Comparison of ENCODE assay signal across 10 mouse cellular contexts in the genomic region with DNA sequence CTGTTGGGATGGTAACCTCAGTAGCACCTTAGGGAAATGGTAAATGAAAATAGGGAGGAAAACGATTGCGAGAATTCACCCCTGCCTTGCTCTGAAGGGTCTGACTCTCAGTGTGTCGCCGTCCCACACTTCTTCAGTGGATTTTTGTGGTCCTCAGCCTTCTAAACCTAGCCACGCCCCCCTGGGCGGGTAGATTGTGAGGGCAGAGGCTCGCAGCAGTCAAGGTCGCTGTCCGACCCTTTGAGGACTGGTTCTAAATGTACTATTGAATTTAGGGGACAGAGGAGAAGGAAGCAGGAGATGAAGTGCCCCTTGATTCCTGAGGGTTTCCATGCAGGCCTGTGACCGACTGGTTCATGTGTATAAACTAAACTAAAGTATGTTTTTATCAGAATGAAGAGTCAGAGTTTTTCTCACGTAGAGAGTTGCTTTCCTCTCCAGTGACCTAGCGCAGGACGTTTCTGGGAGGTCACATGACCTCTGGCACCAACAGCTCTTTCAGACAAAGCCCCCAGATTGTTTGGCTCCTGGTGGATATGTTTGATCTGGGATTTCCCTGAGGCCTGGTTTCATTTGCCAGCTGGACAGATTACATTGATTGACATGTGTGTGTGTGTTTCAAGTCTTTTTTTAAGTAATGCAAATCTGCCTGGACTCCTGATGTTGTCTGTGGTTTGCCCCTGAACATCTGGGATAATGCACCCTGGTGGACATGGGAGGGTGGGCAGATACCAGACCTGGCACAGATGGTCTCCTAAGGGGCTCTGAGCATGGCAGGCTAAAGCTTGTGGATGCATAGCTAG.
DNase-seq lines count a peak whose midpoint lies in the region; ATAC-seq lines count a peak whose summit lies in the region.
"Had no signal": no experiment of that assay in that cellular context is flagged by ENCODE, and none has a peak within 500 bp of the region (broad histone marks: within the 10 kb centered on the region; RNA-seq: fewer than 3 reads in every experiment).

No protein-coding gene starts in this region.

- H3K9ac ChIP-seq in heart, embryonic 11.5 days (ENCODE audit: low read depth, low read length), result no peak overlapping the region
- H3K9ac ChIP-seq in midbrain, embryonic 14.5 days (replicated peaks; ENCODE audit: low read length), result 0 out of 2 replicates have a peak overlapping the region, but pooled peaks have one; percentile 13

- H3K9me3 ChIP-seq in heart, embryonic 11.5 days (replicated peaks; ENCODE audit: control insufficient read depth, low read length), result no peaks in the 10 kb centered on the region
- H3K9me3 ChIP-seq in hindbrain, embryonic 10.5 days, result no peaks in the 10 kb centered on the region
- no peaks in the 10 kb centered on the region for H3K9me3 ChIP-seq in midbrain, embryonic 14.5 days (ENCODE audit: control insufficient read depth, low read length)

- no peak for ATAC-seq in heart, embryonic 11.5 days (replicated peaks; ENCODE audit: insufficient number of reproducible peaks, low FRiP score, low TSS enrichment)
- ATAC-seq in midbrain, embryonic 14.5 days (ENCODE audit: low FRiP score, low TSS enrichment), result peak; percentile 43; the same call in 1 of the 2 replicates

- H3K4me3 ChIP-seq in heart, embryonic 11.5 days (ENCODE audit: low read depth, low read length), result peak overlapping the region; percentile 10; the same call in 1 of the 2 replicates
- peak overlapping the region; percentile 44 for H3K4me3 ChIP-seq in hindbrain, embryonic 10.5 days
- H3K4me3 ChIP-seq in midbrain, embryonic 14.5 days (replicated peaks; ENCODE audit: low read depth, low read length), result peak overlapping the region; percentile 26

- WGBS in heart, embryonic 11.5 days (ENCODE audit: insufficient replicate concordance), result 12% methylated on average over 13 of the region's 13 CpGs
- 5% methylated on average over 13 of the region's 13 CpGs for WGBS in hindbrain, embryonic 10.5 days
- WGBS in midbrain, embryonic 14.5 days, result 4% methylated on average over 13 of the region's 13 CpGs

- DNase-seq in heart, postnatal 25 days (ENCODE audit: low spot score), result no peak
- peak; percentile 25 for DNase-seq in ZHBTc4 (ENCODE audit: low read depth, low spot score)
- peak; percentile 44 for DNase-seq in hindbrain, embryonic 10.5 days (ENCODE audit: low spot score)
- peak; percentile 55 for DNase-seq in midbrain, embryonic 14.5 days
- no peak for DNase-seq in thymus, postnatal 14 days
- no peak for DNase-seq in right cerebral cortex, adult 2 months (ENCODE audit: low spot score in 2 of 2)
- no peak for DNase-seq in frontal cortex, adult 2 months (ENCODE audit: extremely low spot score in 1 of 2, low spot score in 1 of 2)
- DNase-seq: B cell, adult 2 months; gastrocnemius, postnatal 36 days had no signal

- no peaks in the 10 kb centered on the region for H3K4me1 ChIP-seq in heart, embryonic 11.5 days (ENCODE audit: control insufficient read depth, insufficient read depth, low read length)
- H3K4me1 ChIP-seq in hindbrain, embryonic 10.5 days (replicated peaks), result peaks cover 21% of the 10 kb centered on the region
- H3K4me1 ChIP-seq in midbrain, embryonic 14.5 days (ENCODE audit: control insufficient read depth, insufficient read depth, low read length), result 0 out of 2 replicates have a peak, but pooled peaks cover 6% of the 10 kb centered on the region

- H3K36me3 ChIP-seq in heart, embryonic 11.5 days (ENCODE audit: control insufficient read depth, insufficient read depth, low read length), result no peaks in the 10 kb centered on the region
- H3K36me3 ChIP-seq in hindbrain, embryonic 10.5 days, result no peaks in the 10 kb centered on the region
- H3K36me3 ChIP-seq in midbrain, embryonic 14.5 days (ENCODE audit: control insufficient read depth, insufficient read depth, low read length), result no peaks in the 10 kb centered on the region

- peak overlapping the region; percentile 58 for H3K4me2 ChIP-seq in heart, embryonic 11.5 days
- peak overlapping the region; percentile 44 for H3K4me2 ChIP-seq in midbrain, embryonic 14.5 days (ENCODE audit: low read length)

- H3K27ac ChIP-seq in heart, embryonic 11.5 days (ENCODE audit: low read depth, low read length), result no peak overlapping the region
- peak overlapping the region; percentile 25; the same call in 1 of the 2 replicates for H3K27ac ChIP-seq in hindbrain, embryonic 10.5 days
- H3K27ac ChIP-seq in midbrain, embryonic 14.5 days (replicated peaks; ENCODE audit: low read depth, low read length), result no peak overlapping the region

- H3K27me3 ChIP-seq in heart, embryonic 11.5 days (ENCODE audit: control insufficient read depth, insufficient read depth, low read length), result no peaks in the 10 kb centered on the region
- H3K27me3 ChIP-seq in hindbrain, embryonic 10.5 days (ENCODE audit: insufficient read depth, poor library complexity, severe bottlenecking), result no peaks in the 10 kb centered on the region
- H3K27me3 ChIP-seq in midbrain, embryonic 14.5 days (ENCODE audit: control insufficient read depth, insufficient read depth, low read length), result no peaks in the 10 kb centered on the region

- intact Hi-C loops in heart, postnatal 25 days (cut with DNase I), result no loop called here

Comparison
In these comparisons a context has a peak if more than half of its experiments do, and no peak if none do; other contexts are left out.
1. DNase-seq: peak in ZHBTc4 (single experiment), hindbrain, embryonic 10.5 days (single experiment) and midbrain, embryonic 14.5 days (single experiment); none in heart, postnatal 25 days (single experiment), thymus, postnatal 14 days (single experiment), right cerebral cortex, adult 2 months (0 of 2) and frontal cortex, adult 2 months (0 of 2).
2. Peak in every context shown above with its lines, with median percentiles within 50 percentile points of each other: H3K4me3 ChIP-seq.